Mouse (Mus musculus) C2C12 (cell line): ENCODE measurements around the gene Wwp2. TPM values are rescaled to one million over a fixed set of nuclear protein-coding genes. Genes with fewer than 3 reads are reported as not detected.

Experiments
- H3K27me3 ChIP-seq: one replicate; pipeline ENCODE4 v1.6.1; 2011; ENCODE audit not compliant: control insufficient read depth, insufficient read depth, insufficient read length
- H3K36me3 ChIP-seq: one replicate; pipeline ENCODE4 v1.6.1; 2011; ENCODE audit not compliant: control insufficient read depth, insufficient read depth
- H3K4me3 ChIP-seq: one replicate; pipeline ENCODE4 v1.5.1; 2011; ENCODE audit warnings: mild to moderate bottlenecking, control low read depth; ENCODE audit not compliant: poor library complexity, insufficient read depth, severe bottlenecking
- H3K79me2 ChIP-seq: one replicate; pipeline ENCODE4 v1.6.1; 2011; ENCODE audit not compliant: control insufficient read depth, insufficient read depth
- H3K79me3 ChIP-seq: one replicate; pipeline ENCODE4 v1.6.1; 2011; ENCODE audit warnings: low read depth, control low read depth
- H3ac ChIP-seq: one replicate; pipeline ENCODE3; 2011; ENCODE audit warnings: low read depth; ENCODE audit not compliant: control insufficient read depth, insufficient read length
- CEBPB ChIP-seq: IDR thresholded peaks from one replicate; pipeline ENCODE4 v1.6.1; 2011; ENCODE audit warnings: low read depth, mild to moderate bottlenecking, control low read depth, moderate library complexity
- CTCF ChIP-seq: IDR thresholded peaks from one replicate; pipeline ENCODE4 v1.5.1; 2011; ENCODE audit not compliant: control insufficient read depth, insufficient read depth, insufficient read length
- FOSL1 ChIP-seq: IDR thresholded peaks from one replicate; pipeline ENCODE4 v1.8.0; 2011; ENCODE audit warnings: mild to moderate bottlenecking, low read length; ENCODE audit not compliant: poor library complexity, insufficient read depth, severe bottlenecking
- MAX ChIP-seq: IDR thresholded peaks from one replicate; pipeline ENCODE4 v1.6.1; 2011; ENCODE audit warnings: mild to moderate bottlenecking, control low read depth
- MYOD1 ChIP-seq: IDR thresholded peaks from one replicate; pipeline ENCODE4 v1.6.1; 2011; ENCODE audit warnings: low read depth; ENCODE audit not compliant: control insufficient read depth, insufficient read length
- MYOG ChIP-seq: IDR thresholded peaks from one replicate; pipeline ENCODE4 v1.6.1; 2011; ENCODE audit not compliant: control insufficient read depth, insufficient read length; ENCODE audit errors: extremely low read depth
- USF1 ChIP-seq: IDR thresholded peaks from one replicate; pipeline ENCODE4 v1.6.1; 2011; ENCODE audit warnings: low read depth, mild to moderate bottlenecking, control low read depth, moderate library complexity
- polyA plus RNA-seq: library from polyadenylated mRNA; unstranded; fragments of >200 nt; fragmentation: generic; extraction: Trizol; gene quantifications from one replicate; pipeline ENCODE4 v1.2.1, GENCODE M21; 2012; ENCODE audit warnings: missing spikeins

Wwp2 gene
- polyA plus RNA-seq, 1 experiment: 78.8 TPM

- H3K27me3 ChIP-seq: no peaks in the 10 kb centered on the region
- TF ChIP-seq MAX (no peak), MYOD1 (no peak), USF1 (no peak), MYOG (no peak), CTCF (peak; percentile 70), FOSL1 (no peak)
- no peak overlapping the region for H3ac ChIP-seq
- peaks cover under 1% of the 10 kb centered on the region for H3K79me2 ChIP-seq
- H3K79me3 ChIP-seq: peaks cover 1% of the 10 kb centered on the region
- H3K4me3 ChIP-seq: no peak overlapping the region
- H3K36me3 ChIP-seq: peaks cover 10% of the 10 kb centered on the region
Observed at GRCm38 (mm10) chr8:107455268-107455667, 19.1 kb downstream of the Wwp2 start.

- Histone ChIP-seq H3ac (no peak overlapping the region), H3K27me3 (no peaks in the 10 kb centered on the region), H3K36me3 (peaks cover 10% of the 10 kb centered on the region), H3K79me2 (no peaks in the 10 kb centered on the region), H3K4me3 (no peak overlapping the region), H3K79me3 (no peaks in the 10 kb centered on the region)
- no peak for TF ChIP-seq CEBPB
- no peak for TF ChIP-seq CTCF
- no peak for TF ChIP-seq MYOG
- no peak for TF ChIP-seq USF1
- TF ChIP-seq MAX: no peak
- TF ChIP-seq FOSL1: no peak
- TF ChIP-seq MYOD1: no peak
Observed at GRCm38 (mm10) chr8:107457725-107458124, 21.6 kb downstream of the Wwp2 start.

- no peak for TF ChIP-seq CEBPB
- no peak for TF ChIP-seq FOSL1
- no peak for TF ChIP-seq MYOD1
- TF ChIP-seq MAX: no peak
- no peak for TF ChIP-seq USF1
- TF ChIP-seq CTCF: no peak
- TF ChIP-seq MYOG: no peak
- Histone ChIP-seq H3K36me3 (peaks cover 16% of the 10 kb centered on the region), H3K4me3 (no peak overlapping the region), H3ac (no peak overlapping the region), H3K79me2 (no peaks in the 10 kb centered on the region), H3K79me3 (no peaks in the 10 kb centered on the region), H3K27me3 (no peaks in the 10 kb centered on the region)
Observed at GRCm38 (mm10) chr8:107458281-107458680, 22.1 kb downstream of the Wwp2 start.

GRCm38 (mm10) chr8:107462423-107462822 lies 26.3 kb downstream of the Wwp2 start:
- TF ChIP-seq USF1: no peak
- TF ChIP-seq MYOD1: no peak
- TF ChIP-seq FOSL1: no peak
- TF ChIP-seq CEBPB: no peak
- no peak for TF ChIP-seq MAX
- no peak for TF ChIP-seq CTCF
- no peak for TF ChIP-seq MYOG
- no peaks in the 10 kb centered on the region for H3K79me2 ChIP-seq
- no peaks in the 10 kb centered on the region for H3K27me3 ChIP-seq
- H3K79me3 ChIP-seq: no peaks in the 10 kb centered on the region
- peaks cover 23% of the 10 kb centered on the region for H3K36me3 ChIP-seq
- no peak overlapping the region for H3ac ChIP-seq
- no peak overlapping the region for H3K4me3 ChIP-seq

- H3K27me3 ChIP-seq: no peaks in the 10 kb centered on the region
- TF ChIP-seq MYOG (no peak), MYOD1 (no peak), CTCF (no peak), MAX (no peak), CEBPB (no peak), USF1 (no peak), FOSL1 (no peak)
- no peaks in the 10 kb centered on the region for H3K79me3 ChIP-seq
- H3ac ChIP-seq: no peak overlapping the region
- no peaks in the 10 kb centered on the region for H3K79me2 ChIP-seq
- H3K36me3 ChIP-seq: peaks cover 21% of the 10 kb centered on the region
- no peak overlapping the region for H3K4me3 ChIP-seq
Observed at GRCm38 (mm10) chr8:107465332-107465990, 29.3 kb downstream of the Wwp2 start.
